Mouse (Mus musculus) gastrocnemius, adult 8-10 months (tissue): ENCODE measurements around the gene Ift43. TPM values are rescaled to one million over a fixed set of nuclear protein-coding genes. Genes with fewer than 3 reads are reported as not detected.

ENCODE experiments used
- DNase-seq, 2 experiments: peaks; one replicate each; pipeline ENCODE4 v3.0.0; 2022; ENCODE audit warnings: low spot score in 2 of 2
- total RNA-seq, 4 experiments: library from RNA; stranded (reverse); gene quantifications; 2 replicates each; pipeline ENCODE4 v1.2.4; 2022

Gene Ift43
- total RNA-seq, 4 experiments from 2014 or later: 10.5 to 13.4 (median 11.8) TPM

GRCm38 (mm10) chr12:86169195-86169594, 86.9 kb downstream of the Ift43 start:
- DNase-seq: no peak

GRCm38 (mm10) chr12:86173314-86173713, 91.0 kb downstream of the Ift43 start:
- DNase-seq: no peak

- DNase-seq: no peak
Measured at GRCm38 (mm10) chr12:86174369-86174768, 92.0 kb downstream of the Ift43 start.

- no peak for DNase-seq
Measured at GRCm38 (mm10) chr12:86175476-86175942, 93.2 kb downstream of the Ift43 start.

- DNase-seq: no peak
Measured at GRCm38 (mm10) chr12:86176675-86177339, 94.5 kb downstream of the Ift43 start.

GRCm38 (mm10) chr12:86179266-86179665, 96.9 kb downstream of the Ift43 start:
- DNase-seq: no peak

- no peak for DNase-seq
Measured at GRCm38 (mm10) chr12:86181320-86181751, 99.0 kb downstream of the Ift43 start.

- no peak for DNase-seq
Measured at GRCm38 (mm10) chr12:86181879-86182278, 99.5 kb downstream of the Ift43 start.

GRCm38 (mm10) chr12:86182414-86182813, 100.1 kb downstream of the Ift43 start:
- DNase-seq: no peak

- no peak for DNase-seq
Measured at GRCm38 (mm10) chr12:86188161-86188560, 105.8 kb downstream of the Ift43 start.

- no peak for DNase-seq
Measured at GRCm38 (mm10) chr12:86189601-86190323, 107.4 kb downstream of the Ift43 start.

- DNase-seq: no peak
Measured at GRCm38 (mm10) chr12:86192036-86192449, 109.7 kb downstream of the Ift43 start.

GRCm38 (mm10) chr12:86196944-86197343, 114.6 kb downstream of the Ift43 start:
- no peak for DNase-seq

GRCm38 (mm10) chr12:86203443-86204057, 121.2 kb downstream of the Ift43 start:
- no peak for DNase-seq

- no peak for DNase-seq
Measured at GRCm38 (mm10) chr12:86211099-86211520, 128.8 kb downstream of the Ift43 start.

Other genes starting within 250 kb of the Ift43 start
- gene Tgfb3, start 3.5 kb upstream of the Ift43 start, total RNA-seq: 10 to 100 TPM; 44.0 to 58.3 (median 47.6) TPM
- gene Gpatch2l, start 159.3 kb downstream of the Ift43 start, total RNA-seq: 10 to 100 TPM; 11.4 to 13.9 (median 12.7) TPM